Mouse (Mus musculus) G1E (cell line): ENCODE measurements around the gene Col15a1.

ENCODE experiments used
- CTCF ChIP-seq: IDR thresholded peaks from 2 replicates; pipeline ENCODE4 v1.5.1; 2012; ENCODE audit warnings: low read depth, low read length, inconsistent platforms, mixed read lengths
- POLR2AphosphoS5 ChIP-seq: IDR thresholded peaks from 2 replicates; pipeline ENCODE4 v1.6.1; 2012; ENCODE audit warnings: low read depth, low read length, inconsistent platforms; ENCODE audit not compliant: insufficient replicate concordance

- TF ChIP-seq CTCF (no peak), POLR2AphosphoS5 (no peak)
These were observed 31.2 kb downstream of the Col15a1 start for GRCm38 (mm10) chr4:47239114-47239513.
